Mouse (Mus musculus) small intestine, adult 2 months (tissue): ENCODE measurements at regions not wholly inside any gene's neighbourhood (a gene's known extent, or its start where the extent isn't known, plus 50 kb on each side); places are given as distances from the start of the nearest gene placed in this dataset.

Source experiments
- H3K27ac ChIP-seq: fragments of 200-500 bp; 2 replicates; pipeline ENCODE4 v1.5.1; 2012; ENCODE audit warnings: low read depth, low read length, control low read depth, inconsistent platforms; ENCODE audit not compliant: insufficient read depth
- H3K27me3 ChIP-seq: fragments of 200-500 bp; 2 replicates; pipeline ENCODE4 v1.6.1; 2012; ENCODE audit warnings: mild to moderate bottlenecking, moderate library complexity, low read length, inconsistent platforms; ENCODE audit not compliant: control insufficient read depth, insufficient read depth
- H3K36me3 ChIP-seq: fragments of 200-500 bp; 2 replicates; pipeline ENCODE4 v1.6.1; 2012; ENCODE audit warnings: mild to moderate bottlenecking, low read length, control low read depth, inconsistent platforms; ENCODE audit not compliant: control insufficient read depth, insufficient read depth
- H3K4me1 ChIP-seq: fragments of 200-500 bp; 2 replicates; pipeline ENCODE4 v1.6.1; 2012; ENCODE audit warnings: low read length, inconsistent platforms, mixed read lengths; ENCODE audit not compliant: control insufficient read depth, insufficient read depth, insufficient read length
- H3K4me3 ChIP-seq: fragments of 200-500 bp; 2 replicates; pipeline ENCODE4 v1.5.1; 2012; ENCODE audit warnings: low read depth, mild to moderate bottlenecking, control low read depth, inconsistent platforms, low read length, moderate library complexity
- CTCF ChIP-seq: fragments of 200-500 bp; IDR thresholded peaks from 2 replicates; pipeline ENCODE4 v1.5.1; 2012; ENCODE audit warnings: low read depth, mild to moderate bottlenecking, control low read depth, inconsistent platforms, low read length, moderate library complexity, mixed read lengths; ENCODE audit not compliant: insufficient replicate concordance, insufficient read length; ENCODE audit errors: extremely low read depth
- POLR2A ChIP-seq: fragments of 200-500 bp; IDR thresholded peaks from 2 replicates; pipeline ENCODE4 v1.6.1; 2012; ENCODE audit warnings: low read depth, mild to moderate bottlenecking, control low read depth, inconsistent platforms, low read length, moderate library complexity
- WGBS: fragments of 180-500 bp; shearing (Covaris S2); methylation state at CpG from one replicate; pipeline ENCODE4 v1.1.7; 2018; 5-methylcytosine and 5-hydroxymethylcytosine counted together

DNA sequence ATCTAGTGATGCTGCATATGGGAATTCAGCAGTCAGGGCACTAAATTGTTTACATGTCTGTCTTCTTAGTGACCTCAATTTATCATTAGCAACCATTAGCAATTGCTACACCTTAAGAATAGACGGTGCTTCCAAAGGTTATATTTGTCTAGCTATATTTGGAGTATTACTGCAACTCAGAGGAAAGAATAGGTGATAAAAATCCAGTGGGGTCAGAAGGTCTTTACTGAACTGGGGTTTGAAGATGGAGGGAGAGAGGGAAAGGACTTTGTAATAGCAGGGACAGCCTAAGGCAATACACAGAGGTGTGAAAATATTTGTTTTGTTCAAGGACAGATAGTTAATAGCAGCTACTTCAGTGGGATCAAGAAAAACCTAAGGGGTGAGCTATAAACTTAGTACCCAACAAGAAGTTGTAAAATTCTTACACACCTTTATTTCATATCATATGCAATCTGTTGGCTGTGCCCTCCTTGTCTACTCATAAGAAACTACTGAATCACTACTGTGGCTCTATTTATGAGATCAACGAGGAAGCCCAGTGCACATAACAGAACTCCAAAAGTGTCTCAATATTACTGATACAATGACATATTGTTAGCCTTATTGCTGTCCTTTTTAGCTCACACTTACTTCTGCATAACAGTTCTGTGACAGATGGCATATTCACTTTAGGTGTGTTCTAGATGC is 357.7 kb upstream of the Rag2 start:
- no peak for TF ChIP-seq POLR2A
- no peak for TF ChIP-seq CTCF
- WGBS = 26% methylated on average over 2 of the region's 2 CpGs
- Histone ChIP-seq H3K4me3 (no peak overlapping the region), H3K4me1 (no peaks in the 10 kb centered on the region), H3K36me3 (no peaks in the 10 kb centered on the region), H3K27ac (no peak overlapping the region), H3K27me3 (no peaks in the 10 kb centered on the region)

DNA sequence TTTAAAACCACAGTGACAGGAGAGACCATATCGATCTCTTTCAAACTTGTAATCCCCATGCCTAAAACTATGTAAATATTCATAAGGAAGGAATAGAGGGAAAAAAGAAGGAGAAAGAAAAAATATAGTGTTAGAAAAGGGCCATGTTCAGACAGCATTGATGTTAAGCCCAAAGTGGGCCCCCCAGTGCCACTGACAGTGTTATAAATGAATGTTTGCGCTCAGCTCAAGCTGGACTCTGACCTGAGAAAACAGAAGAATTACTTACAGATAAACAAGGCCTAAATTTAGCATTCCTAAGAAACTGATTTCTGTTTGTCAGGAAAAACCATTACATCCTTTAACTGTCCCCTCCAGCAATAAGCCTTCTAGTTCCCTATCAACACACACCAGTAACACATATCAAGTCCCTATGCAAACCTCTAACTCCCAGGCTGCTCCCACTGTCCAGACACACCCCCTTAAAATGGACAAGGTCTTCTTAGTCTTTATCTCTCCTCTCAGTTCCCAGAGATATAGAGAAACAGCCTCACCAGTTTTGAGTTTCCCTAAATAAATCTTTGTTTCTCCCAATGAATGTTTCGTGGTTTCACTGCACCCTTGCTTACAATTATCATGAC is 350.4 kb upstream of the Rag2 start:
- TF ChIP-seq POLR2A (no peak), CTCF (no peak)
- no peaks in the 10 kb centered on the region for H3K4me1 ChIP-seq
- no peaks in the 10 kb centered on the region for H3K36me3 ChIP-seq
- no peak overlapping the region for H3K4me3 ChIP-seq
- no peaks in the 10 kb centered on the region for H3K27me3 ChIP-seq
- WGBS = 21% methylated on average over 3 of the region's 3 CpGs
- no peak overlapping the region for H3K27ac ChIP-seq

DNA sequence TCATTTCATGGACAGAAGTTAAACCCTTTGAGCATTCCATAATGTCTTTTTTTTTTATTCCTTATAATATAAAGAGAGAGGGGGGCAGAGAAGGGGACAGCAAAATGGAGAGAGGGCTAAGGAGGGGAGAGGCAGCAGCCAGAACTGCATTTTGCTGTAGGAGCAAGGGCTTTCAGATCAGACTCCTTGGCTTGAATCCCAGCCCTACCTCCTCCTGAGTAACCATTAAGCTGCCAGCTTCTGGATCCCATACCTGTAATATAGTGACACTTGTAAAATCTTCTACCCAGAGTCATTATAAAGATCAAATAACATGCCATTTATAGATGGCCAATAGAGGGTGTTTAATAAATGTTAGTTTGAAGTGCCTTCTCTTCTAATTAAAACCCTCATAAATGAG is 339.6 kb upstream of the Rag2 start:
- no peak overlapping the region for H3K4me3 ChIP-seq
- no peak overlapping the region for H3K27ac ChIP-seq
- TF ChIP-seq POLR2A = no peak
- no peak for TF ChIP-seq CTCF
- H3K4me1 ChIP-seq = no peaks in the 10 kb centered on the region
- H3K36me3 ChIP-seq = no peaks in the 10 kb centered on the region
- H3K27me3 ChIP-seq = no peaks in the 10 kb centered on the region

DNA sequence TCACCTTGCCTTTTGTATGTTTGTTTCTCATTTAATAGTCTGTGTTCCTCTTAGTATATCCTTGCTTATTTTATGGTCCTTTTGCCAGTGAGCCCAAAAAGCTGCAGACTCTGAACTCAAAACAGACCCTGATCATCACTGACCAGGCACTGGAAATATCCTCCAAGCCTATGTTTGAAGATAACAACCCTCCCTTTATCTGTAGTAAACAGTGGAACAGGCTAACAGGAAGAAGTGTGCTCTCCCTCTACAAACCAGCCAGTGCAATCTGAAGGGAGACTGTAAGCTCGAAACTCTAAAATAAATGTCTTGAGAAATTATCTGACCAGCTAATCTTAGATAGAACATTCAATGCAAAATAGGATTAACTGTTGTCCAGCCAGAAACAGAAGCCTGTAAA is 336.4 kb upstream of the Rag2 start:
- H3K27ac ChIP-seq = no peak overlapping the region
- no peaks in the 10 kb centered on the region for H3K36me3 ChIP-seq
- WGBS = 67% methylated on average over 1 of the region's 1 CpGs
- no peaks in the 10 kb centered on the region for H3K4me1 ChIP-seq
- no peak for TF ChIP-seq CTCF
- TF ChIP-seq POLR2A = no peak
- no peak overlapping the region for H3K4me3 ChIP-seq
- H3K27me3 ChIP-seq = no peaks in the 10 kb centered on the region

DNA sequence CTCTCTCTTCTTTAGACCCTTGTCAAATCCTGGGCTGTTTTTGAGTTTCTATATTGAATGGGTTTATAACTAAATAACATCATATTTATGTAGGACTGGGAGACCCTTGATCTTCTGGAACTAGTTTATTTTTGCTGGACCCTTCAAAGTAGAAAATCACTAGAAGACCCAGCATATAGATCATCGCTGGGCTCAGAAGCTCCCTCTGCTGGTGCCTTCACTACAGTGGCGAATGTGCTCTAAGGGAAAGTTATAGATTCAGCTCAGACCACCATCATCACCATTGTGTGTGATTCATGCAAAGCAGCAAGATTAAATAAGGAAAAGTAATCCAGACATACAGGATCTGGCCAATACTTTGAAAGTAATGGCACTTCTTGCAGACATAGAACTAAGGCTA is 335.4 kb upstream of the Rag2 start:
- H3K4me1 ChIP-seq = no peaks in the 10 kb centered on the region
- no peak overlapping the region for H3K27ac ChIP-seq
- TF ChIP-seq CTCF = no peak
- TF ChIP-seq POLR2A = no peak
- no peak overlapping the region for H3K4me3 ChIP-seq
- no peaks in the 10 kb centered on the region for H3K36me3 ChIP-seq
- H3K27me3 ChIP-seq = no peaks in the 10 kb centered on the region
- WGBS = 39% methylated on average over 2 of the region's 2 CpGs

DNA sequence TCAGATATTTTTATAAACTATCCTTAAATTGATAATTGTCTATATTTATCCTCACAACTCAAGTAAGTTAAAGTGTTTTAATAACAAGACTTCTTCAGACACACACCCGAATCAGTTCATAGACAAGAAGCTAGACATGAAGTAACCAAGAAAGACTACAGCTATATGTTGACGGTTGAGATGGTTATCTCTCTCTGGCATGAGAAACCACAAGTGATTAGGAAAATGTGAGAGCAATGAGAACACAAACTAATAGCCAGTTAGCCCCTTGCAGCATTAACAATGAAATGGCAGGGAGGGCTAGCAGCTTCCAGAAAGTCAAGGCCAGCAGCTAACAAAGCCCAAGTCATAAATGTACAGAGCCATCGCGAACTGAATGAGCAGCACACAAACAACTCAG is 333.8 kb upstream of the Rag2 start:
- no peak overlapping the region for H3K27ac ChIP-seq
- no peaks in the 10 kb centered on the region for H3K27me3 ChIP-seq
- WGBS = 70% methylated on average over 4 of the region's 4 CpGs
- TF ChIP-seq CTCF (no peak), POLR2A (no peak)
- no peak overlapping the region for H3K4me3 ChIP-seq
- H3K36me3 ChIP-seq = no peaks in the 10 kb centered on the region
- H3K4me1 ChIP-seq = no peaks in the 10 kb centered on the region

DNA sequence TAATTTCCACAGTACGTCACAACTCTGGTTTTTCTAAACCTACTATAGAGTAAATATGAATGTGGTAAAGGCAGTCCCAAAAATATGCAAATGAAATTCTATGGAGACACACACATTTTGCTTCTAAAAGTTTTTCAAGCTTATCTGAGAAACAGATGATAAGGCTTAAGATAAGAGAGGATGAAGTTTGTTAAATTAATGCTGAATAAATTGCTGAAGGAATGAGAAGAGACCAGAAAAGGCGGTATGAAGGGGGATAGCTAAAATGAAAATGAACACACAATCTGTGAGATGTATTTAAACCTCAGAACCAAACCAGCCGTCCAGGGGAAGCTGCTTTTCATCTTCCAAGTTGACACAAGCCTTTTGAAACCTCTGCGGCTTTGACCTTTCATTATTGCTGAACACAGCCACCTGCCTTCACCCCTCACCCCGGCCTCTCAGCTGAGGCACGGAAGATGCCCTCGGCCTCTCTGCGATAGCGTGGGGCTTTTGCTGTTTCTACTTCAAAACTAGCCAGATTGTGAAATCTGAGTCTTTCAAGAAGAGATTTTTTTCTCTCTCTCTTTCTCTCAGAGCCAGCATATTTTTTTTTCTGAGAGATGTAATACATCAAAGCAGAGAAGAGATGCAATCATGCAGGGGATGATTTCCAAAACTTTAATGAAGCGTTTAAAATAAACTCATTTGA is 328.7 kb upstream of the Rag2 start:
- no peak for TF ChIP-seq POLR2A
- 62% methylated on average over 10 of the region's 10 CpGs for WGBS
- H3K27me3 ChIP-seq = no peaks in the 10 kb centered on the region
- H3K36me3 ChIP-seq = no peaks in the 10 kb centered on the region
- H3K4me3 ChIP-seq = no peak overlapping the region
- H3K4me1 ChIP-seq = no peaks in the 10 kb centered on the region
- no peak overlapping the region for H3K27ac ChIP-seq
